Mouse (Mus musculus): ENCODE data around the gene Magi1.
"Not testable (repeated sequence)": the region's sequence is repeated elsewhere in the genome, so short reads cannot be mapped to it uniquely, and the experiment has no call there.

Gene Magi1

GRCm38 (mm10) chr6:93726121-93726520 lies 557.6 kb downstream of the Magi1 start:
- no peak for DNase-seq (ENCODE audit: low read depth)

DNA sequence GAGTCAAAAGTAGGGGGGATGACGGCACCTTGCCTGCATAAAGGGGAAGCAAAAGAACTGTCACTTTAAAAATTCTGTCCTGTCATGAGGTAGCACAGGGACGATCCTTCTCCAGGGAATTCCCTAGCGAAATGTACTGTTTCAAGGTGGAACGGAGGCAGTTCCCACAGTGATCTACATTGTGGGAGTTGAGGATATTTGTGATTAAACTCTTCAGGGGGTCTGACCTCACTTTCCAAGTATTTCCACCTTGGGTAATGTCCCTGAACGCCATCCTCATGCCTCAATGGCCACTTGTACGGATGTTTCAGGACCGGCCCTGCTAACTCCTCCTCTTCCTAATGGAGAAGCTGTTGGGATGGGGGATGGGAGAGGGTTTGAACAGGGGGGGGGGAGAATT lies 559.0 kb downstream of the Magi1 start:
- no peak for DNase-seq (ENCODE audit: low read depth)

DNA sequence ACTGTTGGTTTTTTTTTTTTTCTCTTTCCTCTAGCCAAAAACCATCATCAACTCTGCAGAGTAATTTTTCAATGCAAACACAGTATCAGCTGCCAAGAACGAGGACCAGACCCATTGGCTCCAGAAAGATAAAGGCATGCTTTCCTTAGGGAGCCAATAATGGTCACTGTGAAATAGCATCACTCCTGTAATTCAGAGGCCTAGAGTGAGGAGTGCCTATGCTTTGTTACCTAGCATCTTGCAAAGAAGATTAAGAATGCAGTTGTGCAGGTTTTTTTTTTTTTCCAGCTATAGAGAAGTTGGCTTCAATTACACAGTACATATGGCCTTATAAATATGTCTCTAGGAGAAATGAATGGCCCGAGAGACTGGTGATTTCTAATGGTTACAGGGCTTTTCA lies 560.5 kb downstream of the Magi1 start:
- DNase-seq (ENCODE audit: low read depth), result no peak

DNA sequence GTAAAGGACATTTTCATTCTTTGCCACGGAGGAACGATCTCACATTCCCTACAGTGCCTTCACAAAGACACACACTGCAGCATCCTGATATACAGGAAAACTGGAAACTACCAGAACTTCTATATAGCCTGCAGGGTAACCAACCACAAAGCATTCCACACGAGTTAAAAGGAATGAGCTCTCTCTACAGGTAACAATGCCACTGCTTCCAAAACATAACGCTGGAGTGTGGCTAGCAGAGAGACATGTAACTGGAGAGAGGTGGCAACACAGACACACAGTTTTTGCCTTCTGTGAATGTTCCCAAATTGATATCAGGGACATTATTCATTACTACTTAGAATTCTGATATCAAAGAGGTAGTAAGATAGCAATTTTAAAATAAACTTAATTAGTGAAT lies 564.2 kb downstream of the Magi1 start:
- no peak for DNase-seq (ENCODE audit: low read depth)

DNA sequence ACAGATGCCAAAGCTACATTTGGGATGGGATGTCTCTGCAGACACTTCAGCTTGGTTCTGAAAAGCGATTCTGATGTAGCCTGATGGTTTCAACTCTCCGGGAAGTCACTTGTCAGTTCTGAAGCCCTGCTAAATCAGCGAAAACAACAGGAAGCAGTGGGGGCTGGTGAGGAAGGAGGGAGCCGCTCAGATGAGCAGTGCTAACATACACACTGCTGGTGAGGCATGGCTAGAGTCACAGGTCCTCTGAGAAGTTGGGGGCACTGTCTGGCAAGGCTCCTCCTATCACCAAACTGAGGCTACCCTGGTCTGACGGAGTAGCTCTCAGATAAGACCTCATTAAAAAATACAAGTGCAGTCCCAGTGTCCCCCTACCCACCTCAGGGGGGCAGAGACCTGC lies 565.3 kb downstream of the Magi1 start:
- DNase-seq (ENCODE audit: low read depth), result peak; percentile 2

GRCm38 (mm10) chr6:93717826-93718375 lies 565.8 kb downstream of the Magi1 start:
- DNase-seq (ENCODE audit: low read depth), result no peak

DNA sequence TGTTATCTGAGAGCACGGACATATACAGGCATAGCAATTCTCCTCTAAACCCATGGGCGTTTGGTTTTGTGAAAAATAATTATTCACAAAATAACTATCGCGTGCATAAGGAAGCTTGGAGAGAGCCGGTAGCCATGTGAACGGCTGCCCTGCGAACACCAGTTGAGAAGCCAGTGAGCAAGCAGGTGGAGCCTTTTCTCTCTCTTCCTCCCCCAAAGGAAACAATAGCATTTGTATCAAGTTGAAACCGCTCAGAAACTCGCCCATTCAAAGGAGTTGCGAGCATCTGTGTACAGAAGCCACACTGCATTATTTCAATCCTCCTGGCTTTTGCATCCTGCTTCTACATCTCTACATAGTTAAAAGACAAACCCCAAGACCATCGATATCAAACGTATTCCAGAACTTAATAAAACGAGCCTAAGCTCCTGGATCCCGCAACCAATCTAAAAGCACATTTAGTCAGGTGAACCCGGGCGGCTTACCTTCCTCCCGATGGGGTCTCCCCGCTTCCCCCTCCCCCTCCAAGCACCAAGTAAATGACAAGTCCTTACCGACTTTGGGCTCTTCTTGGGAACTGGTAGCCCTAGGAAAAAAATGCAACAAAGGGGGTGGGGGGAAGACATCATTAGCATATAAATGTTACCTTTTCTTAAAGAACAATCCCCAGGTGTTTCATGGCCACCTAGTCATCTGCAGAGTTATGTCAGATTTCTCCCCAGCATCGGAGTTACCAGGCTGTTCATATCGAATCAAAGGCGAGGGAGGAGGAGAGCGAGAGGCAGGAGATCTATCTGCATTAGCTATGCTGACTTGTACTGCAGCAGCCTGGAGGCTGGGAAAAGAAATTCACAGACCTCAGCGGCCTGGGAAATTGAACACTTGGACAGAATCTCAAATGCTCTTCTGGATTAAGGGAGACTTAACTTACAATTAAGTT lies 566.8 kb downstream of the Magi1 start:
- no peak for DNase-seq (ENCODE audit: low read depth)

GRCm38 (mm10) chr6:93715181-93716180 lies 568.2 kb downstream of the Magi1 start:
- DNase-seq (ENCODE audit: low read depth), result no peak

DNA sequence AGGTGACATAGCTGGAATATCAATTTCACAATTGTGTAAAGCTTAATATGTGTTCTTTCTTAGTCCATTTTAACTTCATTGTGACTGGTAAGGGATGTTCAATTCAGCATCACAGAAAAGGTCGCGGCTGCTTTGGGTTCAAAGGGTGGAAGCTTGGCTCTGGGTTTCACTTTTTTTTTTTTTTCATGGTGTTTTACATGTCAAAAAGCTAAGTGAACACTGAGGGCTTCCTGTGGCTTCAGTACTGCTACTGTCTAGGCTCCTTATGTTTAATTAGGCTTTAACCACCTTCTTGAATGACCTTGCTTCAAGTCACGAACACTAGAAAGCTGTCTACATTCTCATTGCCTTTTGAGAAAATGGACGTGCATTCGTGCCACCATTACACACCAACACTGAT lies 579.4 kb downstream of the Magi1 start:
- DNase-seq (ENCODE audit: low read depth), result no peak

- no peak for DNase-seq (ENCODE audit: low read depth)
Measured at GRCm38 (mm10) chr6:93699436-93699835, 584.3 kb downstream of the Magi1 start.

GRCm38 (mm10) chr6:93697956-93698355 lies 585.8 kb downstream of the Magi1 start:
- no peak for DNase-seq (ENCODE audit: low read depth)

DNA sequence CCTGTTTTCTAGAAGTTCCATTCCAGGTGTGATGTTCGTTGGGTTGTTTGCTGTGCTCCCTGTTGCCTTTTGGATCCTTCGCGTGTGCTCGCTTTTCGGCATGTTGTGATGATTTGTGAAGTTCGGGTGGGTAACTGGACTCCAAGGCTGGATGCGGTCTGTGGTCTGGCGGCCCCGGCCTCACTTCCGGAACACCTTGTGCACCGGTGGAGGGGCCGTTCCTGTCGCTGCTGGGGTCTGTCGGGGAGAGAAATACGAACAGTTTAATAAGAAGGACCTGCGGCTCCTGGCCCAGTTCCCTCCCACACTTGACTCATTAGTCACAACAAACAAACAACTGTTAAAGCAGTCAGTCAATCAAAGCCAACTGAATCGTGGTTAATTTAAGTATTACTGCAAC lies 605.0 kb downstream of the Magi1 start:
- DNase-seq (ENCODE audit: low read depth), result no peak

- no peak for DNase-seq (ENCODE audit: low read depth)
Measured at GRCm38 (mm10) chr6:93666731-93667130, 617.0 kb downstream of the Magi1 start.

DNA sequence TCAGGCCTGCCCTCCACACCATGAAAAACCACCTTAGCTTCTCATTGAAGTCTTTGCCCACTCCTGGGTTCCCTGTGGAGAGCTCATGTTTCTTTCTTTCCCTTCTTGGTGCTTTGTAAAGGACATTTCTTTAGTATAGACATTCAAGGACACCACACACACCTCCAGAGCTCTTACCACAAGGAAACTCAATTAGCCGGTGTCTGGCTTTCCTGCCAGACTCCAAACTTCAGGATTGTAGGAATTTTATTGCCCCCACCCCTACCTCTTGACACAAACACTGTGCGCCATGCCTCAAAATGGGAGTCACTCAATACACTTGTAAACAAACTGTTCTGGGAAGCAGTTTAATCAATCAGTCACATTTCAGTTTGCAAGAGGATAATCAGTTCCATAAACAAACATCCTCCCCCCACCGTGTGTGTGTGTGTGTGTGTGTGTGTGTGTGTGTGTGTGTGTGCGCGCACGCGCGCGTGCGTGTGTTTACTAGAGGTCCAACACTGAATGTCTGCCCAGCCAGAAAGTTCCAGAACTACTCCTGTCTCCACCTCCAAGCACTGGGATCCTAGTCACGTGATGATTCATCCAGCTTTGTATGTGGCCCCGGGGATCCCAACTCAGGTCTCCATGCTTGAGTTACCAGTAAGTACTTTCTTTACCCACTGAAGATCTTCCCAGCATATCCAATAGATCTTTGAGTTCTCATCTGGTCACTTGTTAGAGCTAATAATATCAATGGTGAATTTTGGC lies 618.5 kb downstream of the Magi1 start:
- DNase-seq (ENCODE audit: low read depth), result no peak

GRCm38 (mm10) chr6:93661139-93661538 lies 622.6 kb downstream of the Magi1 start:
- DNase-seq (ENCODE audit: low read depth), result no peak

DNA sequence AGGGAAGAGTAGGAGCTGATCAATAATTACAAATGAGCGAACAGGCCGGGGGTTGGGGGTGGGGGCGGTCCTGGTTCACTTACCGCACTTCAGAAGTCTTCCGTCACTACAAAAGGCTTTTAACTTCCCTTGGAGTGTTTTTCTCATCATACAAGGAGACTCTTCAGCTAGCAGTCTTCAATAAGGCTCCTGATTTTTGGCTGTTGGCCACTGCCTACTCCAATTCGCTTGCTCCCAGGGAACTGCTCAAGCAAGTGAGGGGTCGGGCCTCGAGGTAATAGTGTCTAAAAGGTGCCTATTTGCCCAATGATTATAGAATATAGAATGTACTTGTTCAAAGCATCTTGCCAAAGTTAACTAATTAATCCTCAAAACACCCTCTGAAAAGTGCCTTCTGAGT lies 624.2 kb downstream of the Magi1 start:
- DNase-seq (ENCODE audit: low read depth), result no peak

DNA sequence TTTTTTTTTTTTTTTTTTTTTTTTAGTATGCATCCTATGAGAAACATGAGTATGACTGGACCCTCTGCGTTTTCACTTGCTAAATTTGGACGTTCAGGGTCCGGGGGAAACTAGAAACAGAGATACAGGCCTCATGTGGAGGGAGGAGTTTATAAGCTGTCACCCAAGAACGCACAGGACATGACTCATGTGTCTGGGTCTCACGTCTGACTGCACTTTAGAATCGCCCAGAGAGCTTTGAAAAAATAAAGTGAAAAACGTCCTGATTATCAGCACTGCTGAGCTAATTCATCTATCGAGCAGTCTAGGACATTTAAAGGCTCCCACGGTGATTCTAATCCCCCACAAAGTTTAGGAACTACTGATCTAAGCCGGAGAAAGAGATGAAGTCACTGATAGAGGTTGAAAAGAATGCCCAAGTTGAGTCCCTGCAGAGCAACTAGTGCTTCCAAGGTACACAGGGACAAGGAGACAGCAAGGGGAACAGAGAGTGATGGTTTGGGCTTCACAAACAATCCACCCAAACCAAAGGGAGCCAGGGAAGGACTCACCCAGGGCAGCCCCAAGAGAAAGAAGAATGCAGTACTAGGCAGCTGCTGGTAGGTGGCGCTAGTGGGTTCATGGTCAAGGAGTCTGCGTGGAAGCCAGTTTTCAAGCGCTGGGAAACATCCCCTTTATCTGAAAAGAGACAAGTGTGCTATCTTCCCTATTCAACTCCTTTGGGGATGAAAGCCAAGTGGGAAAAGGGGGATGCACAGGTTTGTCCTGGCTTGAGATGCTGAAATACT lies 626.3 kb downstream of the Magi1 start:
- peak; percentile 3 for DNase-seq (ENCODE audit: low read depth)

GRCm38 (mm10) chr6:93648581-93649230 lies 635.0 kb downstream of the Magi1 start:
- no peak for DNase-seq (ENCODE audit: low read depth)

GRCm38 (mm10) chr6:93629735-93630291 lies 653.9 kb downstream of the Magi1 start:
- not testable (repeated sequence) for DNase-seq (ENCODE audit: low read depth)

DNA sequence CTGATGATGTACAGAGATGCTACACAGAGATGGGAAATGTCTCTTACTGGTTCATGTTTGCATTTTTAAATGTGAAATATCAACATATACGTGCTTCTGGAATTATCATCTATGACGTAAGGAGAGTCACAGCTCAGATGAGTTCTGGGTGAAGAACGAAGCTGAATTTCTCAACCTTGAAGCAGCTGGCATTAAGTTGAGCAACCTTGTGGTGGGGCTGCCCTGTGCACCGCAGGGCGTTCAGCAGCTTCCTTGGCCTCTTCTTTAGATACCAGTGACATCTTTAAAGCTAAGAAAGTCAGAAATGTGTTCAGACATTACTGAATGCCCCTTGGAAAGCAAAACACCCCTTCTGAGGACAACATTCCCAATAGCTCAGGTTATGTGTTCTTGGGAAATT lies 656.5 kb downstream of the Magi1 start:
- DNase-seq (ENCODE audit: low read depth), result no peak
